Mouse (Mus musculus) CH12.LX (cell line): ENCODE measurements around the gene Sash3. TPM values are rescaled to one million over a fixed set of nuclear protein-coding genes. Genes with fewer than 3 reads are reported as not detected.
A peak's percentile ranks its signal among the peaks of the same experiment; 100 is the strongest.

Experiments
- DNase-seq: peaks from one replicate; pipeline ENCODE4 v3.0.0-alpha.2; 2013; ENCODE audit errors: extremely low read depth
- H3K27ac ChIP-seq: 2 replicates; pipeline ENCODE4 v1.5.1; 2012; ENCODE audit warnings: low read depth, mild to moderate bottlenecking, control low read depth, moderate library complexity; ENCODE audit not compliant: insufficient read depth
- H3K27me3 ChIP-seq: replicated peaks from 2 replicates; pipeline ENCODE3; 2012; ENCODE audit warnings: inconsistent platforms
- H3K36me3 ChIP-seq, 2 experiments: replicated peaks in 1 of 2; 2 replicates each; pipeline versions ENCODE3 to v1.6.1; 2012; ENCODE audit warnings: inconsistent platforms in 1 of 2, low read length in 1 of 2, mild to moderate bottlenecking in 1 of 2, mixed read lengths in 1 of 2, moderate library complexity in 1 of 2; ENCODE audit not compliant: control insufficient read depth in 1 of 2, insufficient read depth in 1 of 2
- H3K4me1 ChIP-seq, 2 experiments: 2 replicates each; pipeline ENCODE4 v1.6.1; 2012; ENCODE audit warnings: inconsistent platforms in 1 of 2, moderate library complexity in 1 of 2; ENCODE audit not compliant: insufficient read depth in 2 of 2, control insufficient read depth in 1 of 2
- H3K4me2 ChIP-seq: 2 replicates; pipeline ENCODE4 v1.6.1; 2012; ENCODE audit warnings: low read depth, mild to moderate bottlenecking, control low read depth; ENCODE audit not compliant: poor library complexity, insufficient read depth, severe bottlenecking
- H3K4me3 ChIP-seq, 3 experiments: fragments of 150-350 bp in 1 of 3; sonication (generic) in 1 of 3; replicated peaks in 1 of 3; 2 replicates each; pipeline versions ENCODE3 to v1.5.1; 2011 to 2012; ENCODE audit warnings: low read depth in 2 of 3, low read length in 2 of 3, mild to moderate bottlenecking in 2 of 3, moderate library complexity in 2 of 3, control low read depth in 1 of 3, improper control_type of control experiment in 1 of 3, inconsistent platforms in 1 of 3, mixed read lengths in 1 of 3; ENCODE audit not compliant: poor library complexity in 1 of 3
- H3K79me2 ChIP-seq: replicated peaks from 2 replicates; pipeline ENCODE4 v1.6.1; 2012; ENCODE audit warnings: mild to moderate bottlenecking, moderate library complexity; ENCODE audit not compliant: control insufficient read depth, poor library complexity, insufficient read depth, severe bottlenecking; ENCODE audit errors: extremely low read depth
- H3K9ac ChIP-seq: 2 replicates; pipeline ENCODE4 v1.6.1; 2012; ENCODE audit warnings: low read depth, mild to moderate bottlenecking, control low read depth, moderate library complexity; ENCODE audit not compliant: insufficient read depth
- H3K9me3 ChIP-seq: replicated peaks from 2 replicates; pipeline ENCODE3; 2012; ENCODE audit warnings: low read length, inconsistent platforms, mixed read lengths
- BHLHE40 ChIP-seq: IDR thresholded peaks from 2 replicates; pipeline ENCODE4 v1.6.1; 2011; ENCODE audit warnings: mild to moderate bottlenecking, low read depth, low read length, improper control_type of control experiment
- CHD2 ChIP-seq: IDR thresholded peaks from 2 replicates; pipeline ENCODE4 v1.6.1; 2011; ENCODE audit warnings: low read length, improper control_type of control experiment
- E2F4 ChIP-seq: IDR thresholded peaks from 2 replicates; pipeline ENCODE4 v1.6.1; 2011; ENCODE audit warnings: low read depth, low read length, improper control_type of control experiment; ENCODE audit not compliant: insufficient replicate concordance
- ELF1 ChIP-seq: IDR thresholded peaks from 2 replicates; pipeline ENCODE4 v1.6.1; 2014; ENCODE audit warnings: low read depth, mild to moderate bottlenecking, inconsistent platforms, low read length, improper control_type of control experiment
- EP300 ChIP-seq: IDR thresholded peaks from 2 replicates; pipeline ENCODE4 v1.6.1; 2011; ENCODE audit warnings: low read length, improper control_type of control experiment
- ETS1 ChIP-seq: conservative IDR thresholded peaks from 2 replicates; pipeline ENCODE4 v1.6.1; 2012; ENCODE audit warnings: low read depth, mild to moderate bottlenecking, inconsistent platforms, low read length, improper control_type of control experiment, moderate library complexity
- IRF4 ChIP-seq: IDR thresholded peaks from 2 replicates; pipeline ENCODE4 v1.6.1; 2014; ENCODE audit warnings: low read depth, mild to moderate bottlenecking, inconsistent platforms, low read length, improper control_type of control experiment
- MAZ ChIP-seq: IDR thresholded peaks from 2 replicates; pipeline ENCODE4 v1.6.1; 2012; ENCODE audit warnings: low read depth, mild to moderate bottlenecking, inconsistent platforms, low read length, improper control_type of control experiment, moderate library complexity
- MXI1 ChIP-seq: IDR thresholded peaks from 2 replicates; pipeline ENCODE4 v1.6.1; 2011; ENCODE audit warnings: mild to moderate bottlenecking, low read depth, low read length, improper control_type of control experiment
- MYC ChIP-seq: IDR thresholded peaks from 2 replicates; pipeline ENCODE4 v1.6.1; 2011; ENCODE audit warnings: low read depth, mild to moderate bottlenecking, improper control_type of control experiment, low read length
- NELFE ChIP-seq: IDR thresholded peaks from 2 replicates; pipeline ENCODE4 v1.6.1; 2011; ENCODE audit warnings: low read depth, low read length, improper control_type of control experiment
- PAX5 ChIP-seq: IDR thresholded peaks from 2 replicates; pipeline ENCODE4 v1.6.1; 2012; ENCODE audit warnings: low read length, inconsistent platforms, mixed read lengths
- POLR2A ChIP-seq: IDR thresholded peaks from 2 replicates; pipeline ENCODE4 v1.6.1; 2011; ENCODE audit warnings: low read depth, mild to moderate bottlenecking, improper control_type of control experiment, low read length
- POLR2AphosphoS2 ChIP-seq: IDR thresholded peaks from 2 replicates; pipeline ENCODE4 v1.6.1; 2011; ENCODE audit warnings: low read depth, low read length, improper control_type of control experiment
- SIN3A ChIP-seq: IDR thresholded peaks from 2 replicates; pipeline ENCODE4 v1.6.1; 2012; ENCODE audit warnings: low read length, improper control_type of control experiment, inconsistent platforms
- TBP ChIP-seq: conservative IDR thresholded peaks from 2 replicates; pipeline ENCODE4 v1.6.1; 2011; ENCODE audit warnings: low read depth, low read length, improper control_type of control experiment
- TCF12 ChIP-seq: IDR thresholded peaks from 2 replicates; pipeline ENCODE4 v1.6.1; 2014; ENCODE audit warnings: low read depth, mild to moderate bottlenecking, inconsistent platforms, low read length, improper control_type of control experiment
- USF1 ChIP-seq: IDR thresholded peaks from 2 replicates; pipeline ENCODE4 v1.6.1; 2014; ENCODE audit warnings: low read depth, mild to moderate bottlenecking, inconsistent platforms, low read length, improper control_type of control experiment
- USF2 ChIP-seq: conservative IDR thresholded peaks from 2 replicates; pipeline ENCODE4 v1.6.1; 2011; ENCODE audit warnings: low read depth, low read length, improper control_type of control experiment
- ZMIZ1 ChIP-seq: IDR thresholded peaks from 2 replicates; pipeline ENCODE4 v1.6.1; 2012; ENCODE audit warnings: low read depth, mild to moderate bottlenecking, inconsistent platforms, low read length, improper control_type of control experiment
- dilution Hi-C: fragments of 300-500 bp; cut with MboI; formaldehyde crosslinking; loops from 2 replicates; pipeline ENCODE4 v1.14.3; 2020; ENCODE audit warnings: low sequenced_read_pairs; ENCODE audit not compliant: extremely low pct_unique_long_range_greater_than_20kb, extremely low pct_ligation_motif_present
- in situ Hi-C: fragments of 300-500 bp; cut with MboI; formaldehyde crosslinking; loops from 3 replicates; pipeline ENCODE4 v1.14.3; 2019; ENCODE audit warnings: low sequenced_read_pairs, low pct_ligation_motif_present, low pct_unique_long_range_greater_than_20kb, mixed read lengths
- polyA plus RNA-seq: library from polyadenylated mRNA; unstranded; fragments of >175 nt; gene quantifications from 2 replicates; pipeline ENCODE4 v1.2.1, GENCODE M21; 2012; ENCODE audit warnings: low read depth; ENCODE audit not compliant: insufficient read length
- total RNA-seq, 2 experiments: library from RNA; depleted of rRNA; stranded (reverse); fragments of 300-350 nt in 1 of 2; fragments of >200 nt in 1 of 2; gene quantifications; 2 replicates each; pipeline ENCODE4 v1.2.3; 2012 to 2014

Gene Sash3
- total and polyA plus RNA-seq, 3 experiments = 87.6 to 148 (median 96.3) TPM

GRCm38 (mm10) chrX:48139368-48140285 is 6.6 kb upstream of the Sash3 start:
- in situ Hi-C loops = no loop called here
- peaks cover 24 to 58% of the 10 kb centered on the region in 2 experiments for H3K4me1 ChIP-seq
- peak overlapping the region; percentile 99 for H3K27ac ChIP-seq

GRCm38 (mm10) chrX:48140286-48140877 is 5.9 kb upstream of the Sash3 start:
- TF ChIP-seq BHLHE40 (peak; percentile 52; the same call in 1 of the 2 replicates), MAZ (0 out of 2 replicates have a peak, but pooled peaks have one; percentile 35), ETS1 (peak; percentile 18; the same call in 1 of the 2 replicates), ZMIZ1 (peak; percentile 12; the same call in 1 of the 2 replicates), USF1 (no peak), MXI1 (peak; percentile 20; the same call in 1 of the 2 replicates), POLR2A (peak; percentile 55), IRF4 (peak; percentile 76), PAX5 (no peak), ELF1 (peak; percentile 38; the same call in 1 of the 2 replicates), EP300 (peak; percentile 37; the same call in 1 of the 2 replicates), TBP (0 out of 2 replicates have a peak, but pooled peaks have one; percentile 17), SIN3A (peak; percentile 41; the same call in 1 of the 2 replicates), USF2 (no peak), MYC (no peak), POLR2AphosphoS2 (peak; percentile 56; the same call in 1 of the 2 replicates), E2F4 (no peak), TCF12 (peak; percentile 53; the same call in 1 of the 2 replicates), CHD2 (peak; percentile 55), NELFE (0 out of 2 replicates have a peak, but pooled peaks have one; percentile 5)
- Histone ChIP-seq H3K36me3 (no peaks in the 10 kb centered on the region), H3K27ac (peak overlapping the region; percentile 99), H3K79me2 (no peaks in the 10 kb centered on the region), H3K4me3 (no peak overlapping the region), H3K9ac (peak overlapping the region; percentile 56), H3K27me3 (no peaks in the 10 kb centered on the region), H3K4me1 (peaks cover 28 to 62% of the 10 kb centered on the region in 2 experiments), H3K4me2 (peak overlapping the region; percentile 41; the same call in 1 of the 2 replicates), H3K9me3 (no peaks in the 10 kb centered on the region)
- dilution Hi-C loops = no loop called here
- in situ Hi-C loops = no loop called here
- peak; percentile 53 for DNase-seq

More at GRCm38 (mm10) chrX:48139368-48140285, 6.6 kb upstream of the Sash3 start:
- Histone ChIP-seq H3K79me2 (no peaks in the 10 kb centered on the region), H3K9me3 (no peaks in the 10 kb centered on the region), H3K9ac (peak overlapping the region; percentile 83), H3K27me3 (no peaks in the 10 kb centered on the region), H3K36me3 (no peaks in the 10 kb centered on the region), H3K4me3 (peak overlapping the region in 1 of 3 experiments; percentile 34), H3K4me2 (peak overlapping the region; percentile 29)
- 0 out of 2 replicates have a peak, but pooled peaks have one; percentile 20 for TF ChIP-seq IRF4
- no peak for TF ChIP-seq TBP
- dilution Hi-C loops = no loop called here
- DNase-seq = no peak
